Mouse (Mus musculus) G1E (cell line): ENCODE measurements around the gene Myo5a. TPM values are rescaled to one million over a fixed set of nuclear protein-coding genes. Genes with fewer than 3 reads are reported as not detected.

Experiments
- ATAC-seq: 2 replicates; pipeline ENCODE4 v1.8.0; 2016; ENCODE audit warnings: mild to moderate bottlenecking; ENCODE audit not compliant: insufficient number of reproducible peaks, poor library complexity, low FRiP score, severe bottlenecking; ENCODE audit errors: extremely low read depth
- DNase-seq: peaks from one replicate; pipeline ENCODE4 v3.0.0; 2012; ENCODE audit warnings: low spot score
- H3K27me3 ChIP-seq: 2 replicates; pipeline ENCODE4 v1.6.1; 2012; ENCODE audit warnings: mild to moderate bottlenecking, low read length, inconsistent platforms; ENCODE audit not compliant: insufficient read depth
- H3K36me3 ChIP-seq: replicated peaks from 2 replicates; pipeline ENCODE3; 2012; ENCODE audit warnings: mild to moderate bottlenecking, inconsistent platforms
- H3K4me1 ChIP-seq: 2 replicates; pipeline ENCODE4 v1.6.1; 2012; ENCODE audit warnings: low read depth, low read length, inconsistent platforms, mixed read lengths; ENCODE audit not compliant: insufficient read depth
- H3K4me3 ChIP-seq: 2 replicates; pipeline ENCODE4 v1.5.1; 2012; ENCODE audit warnings: low read depth, mild to moderate bottlenecking, inconsistent platforms, low read length, moderate library complexity, mixed read lengths
- H3K9me3 ChIP-seq: replicated peaks from 2 replicates; pipeline ENCODE4 v1.6.1; 2012; ENCODE audit warnings: inconsistent platforms
- CTCF ChIP-seq: IDR thresholded peaks from 2 replicates; pipeline ENCODE4 v1.5.1; 2012; ENCODE audit warnings: low read depth, low read length, inconsistent platforms, mixed read lengths
- GATA1 ChIP-seq: IDR thresholded peaks from 2 replicates; pipeline ENCODE4 v1.6.1; 2012; ENCODE audit warnings: borderline replicate concordance, low read length, inconsistent platforms, mixed read lengths
- GATA2 ChIP-seq: IDR thresholded peaks from 2 replicates; pipeline ENCODE4 v1.6.1; 2012; ENCODE audit warnings: low read depth, low read length, inconsistent platforms, borderline replicate concordance
- POLR2AphosphoS5 ChIP-seq: IDR thresholded peaks from 2 replicates; pipeline ENCODE4 v1.6.1; 2012; ENCODE audit warnings: low read depth, low read length, inconsistent platforms; ENCODE audit not compliant: insufficient replicate concordance
- TAL1 ChIP-seq: conservative IDR thresholded peaks from 2 replicates; pipeline ENCODE4 v1.6.1; 2012; ENCODE audit warnings: low read depth, low read length, inconsistent platforms, mixed read lengths
- polyA plus RNA-seq: library from polyadenylated mRNA; stranded (reverse); fragments of >175 nt; gene quantifications from 2 replicates; pipeline ENCODE4 v1.2.3, GENCODE M21; 2012
- total RNA-seq, 2 experiments: library from RNA; stranded (forward) in 1 of 2; stranded (reverse) in 1 of 2; fragments of 200-1000 nt in 1 of 2; fragments of >200 nt in 1 of 2; fragmentation: Nextera tagmentation in 1 of 2; gene quantifications; 2 replicates each; pipeline ENCODE4 v1.2.3; 2014 to 2017

The Myo5a gene
- total RNA-seq (2014; fragmentation: Nextera tagmentation) (39.2 and 43.1 TPM in 2 replicates), total RNA-seq (2017) (42.1 and 50.8 TPM in 2 replicates), polyA plus RNA-seq (5.7 and 14.0 TPM in 2 replicates)

GRCm38 (mm10) chr9:75070457-75071028 is at the start of gene Myo5a:
Gene Myo5a, plus strand, starts transcription at chr9:75071015.
- no peaks in the 10 kb centered on the region for H3K36me3 ChIP-seq
- peaks cover 21% of the 10 kb centered on the region for H3K4me1 ChIP-seq
- no peaks in the 10 kb centered on the region; the same call in 1 of the 2 replicates for H3K27me3 ChIP-seq
- DNase-seq, result no peak
- TF ChIP-seq GATA1 (no peak), GATA2 (no peak), POLR2AphosphoS5 (no peak), TAL1 (no peak), CTCF (no peak)
- H3K9me3 ChIP-seq, result peaks cover 8% of the 10 kb centered on the region; the same call in 1 of the 2 replicates
- no peak for ATAC-seq
- H3K4me3 ChIP-seq, result peak within 1 kb of the TSS; percentile 79

GRCm38 (mm10) chr9:75022546-75022945 is 48.3 kb upstream of the Myo5a start:
- H3K36me3 ChIP-seq, result peaks cover 2% of the 10 kb centered on the region
- TF ChIP-seq GATA1, result no peak
- no peak for TF ChIP-seq GATA2
- TF ChIP-seq TAL1, result no peak
- TF ChIP-seq CTCF, result no peak
- TF ChIP-seq POLR2AphosphoS5, result no peak
- peaks cover 5% of the 10 kb centered on the region; the same call in 1 of the 2 replicates for H3K27me3 ChIP-seq
- DNase-seq, result no peak
- H3K4me3 ChIP-seq, result no peak overlapping the region
- peaks cover 7% of the 10 kb centered on the region; the same call in 1 of the 2 replicates for H3K4me1 ChIP-seq
- no peaks in the 10 kb centered on the region for H3K9me3 ChIP-seq
- no peak for ATAC-seq

GRCm38 (mm10) chr9:75023150-75023894 is 47.5 kb upstream of the Myo5a start:
- Histone ChIP-seq H3K36me3 (peaks cover 2% of the 10 kb centered on the region), H3K4me3 (no peak overlapping the region), H3K9me3 (no peaks in the 10 kb centered on the region), H3K4me1 (peaks cover 7% of the 10 kb centered on the region; the same call in 1 of the 2 replicates), H3K27me3 (peaks cover 5% of the 10 kb centered on the region; the same call in 1 of the 2 replicates)
- ATAC-seq, result no peak
- DNase-seq, result no peak
- TF ChIP-seq TAL1 (no peak), POLR2AphosphoS5 (no peak), GATA2 (no peak), GATA1 (no peak), CTCF (no peak)

GRCm38 (mm10) chr9:75024089-75024488 is 46.7 kb upstream of the Myo5a start:
- Histone ChIP-seq H3K9me3 (no peaks in the 10 kb centered on the region), H3K27me3 (peaks cover 5% of the 10 kb centered on the region; the same call in 1 of the 2 replicates), H3K4me1 (peaks cover 7% of the 10 kb centered on the region; the same call in 1 of the 2 replicates), H3K4me3 (no peak overlapping the region), H3K36me3 (peaks cover 2% of the 10 kb centered on the region)
- ATAC-seq, result no peak
- no peak for DNase-seq
- no peak for TF ChIP-seq GATA1
- TF ChIP-seq GATA2, result no peak
- TF ChIP-seq CTCF, result no peak
- no peak for TF ChIP-seq POLR2AphosphoS5
- TF ChIP-seq TAL1, result no peak

- TF ChIP-seq CTCF, result no peak
- TF ChIP-seq GATA2, result no peak
- TF ChIP-seq TAL1, result no peak
- no peak for TF ChIP-seq POLR2AphosphoS5
- TF ChIP-seq GATA1, result no peak
- Histone ChIP-seq H3K4me1 (peaks cover 7% of the 10 kb centered on the region; the same call in 1 of the 2 replicates), H3K27me3 (peaks cover 5% of the 10 kb centered on the region; the same call in 1 of the 2 replicates), H3K9me3 (no peaks in the 10 kb centered on the region), H3K4me3 (no peak overlapping the region), H3K36me3 (no peaks in the 10 kb centered on the region)
- DNase-seq (no peak), ATAC-seq (no peak)
These were observed 45.1 kb upstream of the Myo5a start for GRCm38 (mm10) chr9:75025689-75026088.

GRCm38 (mm10) chr9:75032408-75032807 is 38.4 kb upstream of the Myo5a start:
- Histone ChIP-seq H3K27me3 (no peaks in the 10 kb centered on the region; the same call in 1 of the 2 replicates), H3K4me3 (no peak overlapping the region), H3K9me3 (no peaks in the 10 kb centered on the region), H3K36me3 (no peaks in the 10 kb centered on the region), H3K4me1 (peaks cover 4% of the 10 kb centered on the region; the same call in 1 of the 2 replicates)
- DNase-seq, result no peak
- no peak for ATAC-seq
- TF ChIP-seq TAL1 (no peak), CTCF (no peak), POLR2AphosphoS5 (no peak), GATA1 (no peak), GATA2 (no peak)

GRCm38 (mm10) chr9:75033141-75033540 is 37.7 kb upstream of the Myo5a start:
- no peaks in the 10 kb centered on the region for H3K9me3 ChIP-seq
- TF ChIP-seq GATA2 (no peak), TAL1 (no peak), GATA1 (no peak), POLR2AphosphoS5 (no peak), CTCF (no peak)
- DNase-seq (no peak), ATAC-seq (no peak)
- no peaks in the 10 kb centered on the region for H3K36me3 ChIP-seq
- no peak overlapping the region for H3K4me3 ChIP-seq
- no peaks in the 10 kb centered on the region; the same call in 1 of the 2 replicates for H3K27me3 ChIP-seq
- H3K4me1 ChIP-seq, result peaks cover 4% of the 10 kb centered on the region; the same call in 1 of the 2 replicates
